Mouse (Mus musculus) brain, embryonic 14.5 days (tissue): ENCODE measurements around the gene Ero1l.

Experiments
- CTCF ChIP-seq: fragments of 200-500 bp; IDR thresholded peaks from 2 replicates; pipeline ENCODE4 v1.5.1; 2012; ENCODE audit warnings: inconsistent platforms, mild to moderate bottlenecking, moderate library complexity, borderline replicate concordance; ENCODE audit not compliant: insufficient read depth, insufficient read length; ENCODE audit errors: extremely low read depth
- POLR2A ChIP-seq: fragments of 200-500 bp; IDR thresholded peaks from 2 replicates; pipeline ENCODE4 v1.6.1; 2012; ENCODE audit warnings: mild to moderate bottlenecking, inconsistent platforms, borderline replicate concordance; ENCODE audit not compliant: poor library complexity, insufficient read depth, insufficient read length, severe bottlenecking; ENCODE audit errors: extremely low read depth

DNA sequence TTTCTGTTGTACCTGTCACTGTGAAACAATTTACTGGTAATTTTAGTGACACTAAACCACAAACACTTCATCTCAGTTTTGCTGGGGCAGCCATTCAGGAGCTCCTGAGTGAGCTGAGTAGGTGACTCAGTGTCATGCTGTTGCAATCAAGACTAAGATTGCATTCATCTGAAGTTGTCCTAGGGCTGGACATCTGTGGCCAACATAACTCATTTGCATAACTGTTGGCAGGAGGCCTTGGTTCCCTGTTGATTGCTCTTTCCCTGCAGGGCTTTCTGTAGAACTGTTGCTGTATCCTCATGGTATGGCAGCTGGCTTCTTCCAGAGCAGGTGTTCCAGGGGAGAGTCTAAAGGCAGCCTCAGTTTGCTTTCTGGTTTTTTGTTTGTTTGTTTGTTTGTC is 6.9 kb upstream of the Ero1l start:
- TF ChIP-seq CTCF (no peak), POLR2A (no peak)
